Mouse (Mus musculus) heart, adult 2 months (tissue): ENCODE measurements at regions not wholly inside any gene's neighbourhood (a gene's known extent, or its start where the extent isn't known, plus 50 kb on each side); places are given as distances from the start of the nearest gene placed in this dataset.

Experiments
- DNase-seq, 2 experiments: peaks; one replicate each; pipeline ENCODE4 v3.0.0; 2021
- H3K27ac ChIP-seq: fragments of 200-600 bp; 2 replicates; pipeline ENCODE4 v1.8.1; 2022
- H3K27me3 ChIP-seq: fragments of 200-500 bp; 2 replicates; pipeline ENCODE4 v1.6.1; 2012; ENCODE audit warnings: mild to moderate bottlenecking, low read length, inconsistent platforms, mixed read lengths; ENCODE audit not compliant: control insufficient read depth, insufficient read depth
- H3K36me3 ChIP-seq: fragments of 200-500 bp; 2 replicates; pipeline ENCODE4 v1.6.1; 2012; ENCODE audit warnings: low read length, inconsistent platforms; ENCODE audit not compliant: control insufficient read depth, insufficient read depth
- H3K4me1 ChIP-seq: fragments of 200-500 bp; 2 replicates; pipeline ENCODE4 v1.6.1; 2011; ENCODE audit warnings: low read length; ENCODE audit not compliant: control insufficient read depth, insufficient read depth
- H3K4me3 ChIP-seq: fragments of 200-600 bp; 2 replicates; pipeline ENCODE4 v1.8.1; 2022
- H3K79me2 ChIP-seq: fragments of 200-500 bp; replicated peaks from 2 replicates; pipeline ENCODE4 v1.6.1; 2012; ENCODE audit warnings: mild to moderate bottlenecking, inconsistent platforms, low read length, moderate library complexity, mixed read lengths; ENCODE audit not compliant: control insufficient read depth, insufficient read depth
- H3K9ac ChIP-seq: fragments of 200-500 bp; 2 replicates; pipeline ENCODE4 v1.6.1; 2012; ENCODE audit warnings: low read depth, mild to moderate bottlenecking, control low read depth, inconsistent platforms, low read length, mixed read lengths
- CTCF ChIP-seq: fragments of 200-600 bp; IDR thresholded peaks from 2 replicates; pipeline ENCODE4 v1.8.1; 2022; ENCODE audit warnings: antibody characterized with exemption, mild to moderate bottlenecking, moderate library complexity
- EP300 ChIP-seq: fragments of 200-500 bp; IDR thresholded peaks from 2 replicates; pipeline ENCODE4 v1.6.1; 2011; ENCODE audit warnings: low read depth, low read length, control low read depth; ENCODE audit not compliant: insufficient read depth
- POLR2A ChIP-seq: fragments of 200-500 bp; IDR thresholded peaks from 2 replicates; pipeline ENCODE4 v1.6.1; 2011; ENCODE audit warnings: mild to moderate bottlenecking, low read depth, low read length, control low read depth; ENCODE audit not compliant: insufficient read depth
- WGBS: fragments of 180-500 bp; shearing (Covaris S2); methylation state at CpG from one replicate; pipeline ENCODE4 v1.1.7; 2018; 5-methylcytosine and 5-hydroxymethylcytosine counted together
- intact Hi-C: fragments of 180-260 bp; cut with DNase I; formaldehyde crosslinking; loops from one replicate; pipeline ENCODE4 v1.15.1; 2025

GRCm38 (mm10) chr13:107513274-107514146 lies 491.6 kb upstream of the Kif2a start:
- intact Hi-C loops = no loop called here
- Histone ChIP-seq H3K27me3 (no peaks in the 10 kb centered on the region), H3K9ac (no peak overlapping the region), H3K4me3 (no peak overlapping the region), H3K79me2 (no peaks in the 10 kb centered on the region), H3K4me1 (no peaks in the 10 kb centered on the region), H3K27ac (no peak overlapping the region), H3K36me3 (no peaks in the 10 kb centered on the region)
- WGBS = 72% methylated on average over 6 of the region's 6 CpGs
- TF ChIP-seq EP300 (no peak), POLR2A (no peak), CTCF (no peak)
- DNase-seq = no peak

GRCm38 (mm10) chr13:107507336-107507735 lies 485.4 kb upstream of the Kif2a start:
- H3K79me2 ChIP-seq = no peaks in the 10 kb centered on the region
- 0 out of 2 replicates have a peak, but pooled peaks cover 2% of the 10 kb centered on the region for H3K27me3 ChIP-seq
- intact Hi-C loops = no loop called here
- TF ChIP-seq CTCF (no peak), EP300 (no peak), POLR2A (no peak)
- no peaks in the 10 kb centered on the region for H3K4me1 ChIP-seq
- DNase-seq = no peak
- H3K27ac ChIP-seq = no peak overlapping the region
- no peak overlapping the region for H3K9ac ChIP-seq
- no peak overlapping the region for H3K4me3 ChIP-seq
- no peaks in the 10 kb centered on the region for H3K36me3 ChIP-seq
- 36% methylated on average over 3 of the region's 3 CpGs for WGBS

- WGBS = 72% methylated on average over 4 of the region's 4 CpGs
- intact Hi-C loops = no loop called here
- TF ChIP-seq EP300 = no peak
- no peak for TF ChIP-seq CTCF
- TF ChIP-seq POLR2A = no peak
- Histone ChIP-seq H3K27ac (no peak overlapping the region), H3K79me2 (no peaks in the 10 kb centered on the region), H3K9ac (no peak overlapping the region), H3K27me3 (0 out of 2 replicates have a peak, but pooled peaks cover 2% of the 10 kb centered on the region), H3K4me1 (no peaks in the 10 kb centered on the region), H3K36me3 (no peaks in the 10 kb centered on the region), H3K4me3 (no peak overlapping the region)
- DNase-seq = no peak
These were observed 484.9 kb upstream of the Kif2a start for GRCm38 (mm10) chr13:107506832-107507231.

GRCm38 (mm10) chr13:107505318-107505717 lies 483.4 kb upstream of the Kif2a start:
- intact Hi-C loops = no loop called here
- Histone ChIP-seq H3K4me1 (no peaks in the 10 kb centered on the region), H3K27me3 (0 out of 2 replicates have a peak, but pooled peaks cover 2% of the 10 kb centered on the region), H3K36me3 (no peaks in the 10 kb centered on the region), H3K27ac (no peak overlapping the region), H3K9ac (no peak overlapping the region), H3K4me3 (no peak overlapping the region), H3K79me2 (no peaks in the 10 kb centered on the region)
- DNase-seq = no peak
- no peak for TF ChIP-seq EP300
- no peak for TF ChIP-seq CTCF
- no peak for TF ChIP-seq POLR2A

GRCm38 (mm10) chr13:107502261-107502660 lies 480.3 kb upstream of the Kif2a start:
- WGBS = 61% methylated on average over 7 of the region's 7 CpGs
- Histone ChIP-seq H3K4me1 (no peaks in the 10 kb centered on the region), H3K27ac (no peak overlapping the region), H3K79me2 (no peaks in the 10 kb centered on the region), H3K9ac (no peak overlapping the region), H3K36me3 (no peaks in the 10 kb centered on the region), H3K27me3 (0 out of 2 replicates have a peak, but pooled peaks cover 2% of the 10 kb centered on the region), H3K4me3 (no peak overlapping the region)
- DNase-seq = no peak
- TF ChIP-seq EP300 (no peak), CTCF (no peak), POLR2A (no peak)
- intact Hi-C loops = no loop called here

- intact Hi-C loops = no loop called here
- Histone ChIP-seq H3K4me1 (no peaks in the 10 kb centered on the region), H3K79me2 (no peaks in the 10 kb centered on the region), H3K4me3 (no peak overlapping the region), H3K27me3 (no peaks in the 10 kb centered on the region), H3K9ac (no peak overlapping the region), H3K36me3 (no peaks in the 10 kb centered on the region), H3K27ac (no peak overlapping the region)
- WGBS = 87% methylated on average over 12 of the region's 12 CpGs
- TF ChIP-seq EP300 = no peak
- TF ChIP-seq POLR2A = no peak
- no peak for TF ChIP-seq CTCF
- DNase-seq = no peak
These were observed 479.0 kb upstream of the Kif2a start for GRCm38 (mm10) chr13:107500776-107501489.
